Mouse (Mus musculus) left cerebral cortex, adult 8-10 months (tissue): ENCODE results near the gene Atad1. TPM values are rescaled to one million over a fixed set of nuclear protein-coding genes. Genes with fewer than 3 reads are reported as not detected.
"Not testable (repeated sequence)": the region's sequence is repeated elsewhere in the genome, so short reads cannot be mapped to it uniquely, and the experiment has no call there.

Experiments used
- DNase-seq, 2 experiments: peaks; one replicate each; pipeline ENCODE4 v3.0.0; 2022; ENCODE audit warnings: low spot score in 2 of 2
- total RNA-seq, 4 experiments: library from RNA; stranded (reverse); gene quantifications; 2 replicates each; pipeline ENCODE4 v1.2.4; 2022

The Atad1 gene
- 100 to 1,000 TPM in 2 of 4 experiments, 10 to 100 TPM in 2; 90.3 to 120 (median 103) TPM for total RNA-seq

- no peak for DNase-seq
These were observed at the start of gene Atad1 for GRCm38 (mm10) chr19:32739686-32740085. Gene Atad1 (minus strand): TSS chr19:32739786.

- DNase-seq, result not testable (repeated sequence)
These were observed 48.4 kb upstream of the Atad1 start for GRCm38 (mm10) chr19:32788016-32788415.

GRCm38 (mm10) chr19:32787388-32787787 lies 47.8 kb upstream of the Atad1 start:
- not testable (repeated sequence) for DNase-seq

GRCm38 (mm10) chr19:32781305-32782071 lies 41.9 kb upstream of the Atad1 start:
- DNase-seq, result no peak

- no peak for DNase-seq
These were observed 39.5 kb upstream of the Atad1 start for GRCm38 (mm10) chr19:32779131-32779530.

GRCm38 (mm10) chr19:32778411-32778810 lies 38.8 kb upstream of the Atad1 start:
- no peak for DNase-seq

- DNase-seq, result no peak
These were observed 22.9 kb upstream of the Atad1 start for GRCm38 (mm10) chr19:32762493-32762892.

GRCm38 (mm10) chr19:32761162-32761561 lies 21.6 kb upstream of the Atad1 start:
- no peak for DNase-seq

GRCm38 (mm10) chr19:32760499-32760898 lies 20.9 kb upstream of the Atad1 start:
- DNase-seq, result no peak

- DNase-seq, result no peak
These were observed 19.9 kb upstream of the Atad1 start for GRCm38 (mm10) chr19:32759357-32760024.

GRCm38 (mm10) chr19:32758793-32759161 lies 19.2 kb upstream of the Atad1 start:
- no peak for DNase-seq

- DNase-seq, result peak; percentile 28 to 32
These were observed 18.5 kb upstream of the Atad1 start for GRCm38 (mm10) chr19:32757831-32758792.

- peak; percentile 92 to 97 for DNase-seq
These were observed 17.5 kb upstream of the Atad1 start, which contains the start of gene Pten for GRCm38 (mm10) chr19:32756900-32757725. Gene Pten (plus strand): TSS chr19:32757497.

GRCm38 (mm10) chr19:32756636-32756899 lies 17.0 kb upstream of the Atad1 start:
- DNase-seq, result no peak

GRCm38 (mm10) chr19:32755792-32756635 lies 16.4 kb upstream of the Atad1 start:
- peak; percentile 95 to 98 for DNase-seq

- DNase-seq, result no peak
These were observed 15.7 kb upstream of the Atad1 start for GRCm38 (mm10) chr19:32755104-32755791.

- no peak for DNase-seq
These were observed 14.8 kb upstream of the Atad1 start for GRCm38 (mm10) chr19:32754188-32755000.

- DNase-seq, result no peak
These were observed 13.8 kb upstream of the Atad1 start for GRCm38 (mm10) chr19:32753386-32753785.
